Mouse (Mus musculus): ENCODE results near the gene Neurl1b. TPM values are rescaled to one million over a fixed set of nuclear protein-coding genes. Genes with fewer than 3 reads are reported as not detected.
A peak's percentile ranks its signal among the peaks of the same experiment; 100 is the strongest.

Neurl1b gene
- polyA plus RNA-seq, 1 experiment, result 7.9 TPM

DNA sequence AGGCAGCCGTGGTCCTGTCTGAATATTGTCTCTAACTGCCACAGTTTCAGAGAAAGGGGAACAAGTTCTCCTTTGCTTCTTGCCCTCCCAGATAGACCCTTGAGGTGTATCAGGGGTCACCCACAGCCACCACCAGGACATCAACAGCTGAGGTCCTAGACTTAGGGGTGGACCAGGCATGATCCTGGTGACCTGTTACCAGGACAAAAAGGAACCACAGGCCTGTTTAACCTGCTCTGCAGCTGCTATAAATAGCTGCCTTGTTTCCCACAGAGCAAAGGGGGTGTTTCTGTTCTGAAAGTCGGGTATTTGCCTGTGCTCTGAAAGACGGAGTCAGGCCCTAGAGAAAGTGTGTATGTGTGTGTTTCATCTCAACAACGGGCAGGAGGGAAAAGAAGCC lies 29.2 kb downstream of the Neurl1b start:
- WGBS, result 63% methylated on average over 4 of the region's 4 CpGs
- Histone ChIP-seq H3K27me3 (ENCODE audit: control insufficient read depth, insufficient read depth, low read length) (no peaks in the 10 kb centered on the region), H3K4me1 (ENCODE audit: control insufficient read depth, insufficient read depth, insufficient read length) (no peaks in the 10 kb centered on the region), H3K4me3 (ENCODE audit: extremely low read depth, insufficient read depth, insufficient read length) (no peak overlapping the region), H3K27ac (ENCODE audit: insufficient read depth, low read length) (no peak overlapping the region), H3K36me3 (ENCODE audit: control insufficient read depth, insufficient read depth, low read length) (no peaks in the 10 kb centered on the region)
- no peak for TF ChIP-seq CTCF (IDR thresholded peaks at IDR 0.05; ENCODE audit: extremely low read depth, insufficient read depth, insufficient read length, insufficient replicate concordance)
- TF ChIP-seq POLR2A (IDR thresholded peaks at IDR 0.05; ENCODE audit: low read depth, low read length), result no peak
- no peak for DNase-seq (ENCODE audit: low read depth in 1 of 2, low spot score in 2 of 2)

DNA sequence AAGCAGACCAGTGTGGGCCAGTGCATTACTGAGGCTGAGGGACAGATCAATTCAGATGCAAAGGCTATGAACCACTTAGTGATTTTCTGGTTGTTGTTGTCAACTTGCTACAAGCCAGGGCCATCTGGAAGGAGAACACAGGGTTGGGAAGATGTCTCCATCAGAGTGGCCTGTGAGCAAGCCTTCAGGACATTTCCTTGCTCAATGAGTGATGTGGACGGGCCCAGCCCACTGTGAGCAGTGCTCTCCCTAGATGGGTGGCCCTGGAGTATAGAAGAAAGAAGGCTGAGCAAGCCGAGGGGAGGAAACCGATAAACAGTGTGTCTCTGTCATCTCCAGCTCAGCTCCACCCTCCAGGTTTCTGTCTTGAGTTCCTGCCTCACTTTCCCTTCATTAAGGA lies 34.8 kb downstream of the Neurl1b start:
- 81% methylated on average over 3 of the region's 3 CpGs for WGBS
- Histone ChIP-seq H3K36me3 (ENCODE audit: control insufficient read depth, insufficient read depth, low read length) (no peaks in the 10 kb centered on the region), H3K27me3 (ENCODE audit: control insufficient read depth, insufficient read depth, low read length) (no peaks in the 10 kb centered on the region)

GRCm38 (mm10) chr17:26451651-26452295 lies 37.1 kb downstream of the Neurl1b start:
- peak; percentile 17 to 27 for DNase-seq (ENCODE audit: low read depth in 1 of 2, low spot score in 2 of 2)
- Histone ChIP-seq H3K4me1 (ENCODE audit: control insufficient read depth, insufficient read depth, insufficient read length) (no peaks in the 10 kb centered on the region), H3K27me3 (ENCODE audit: control insufficient read depth, insufficient read depth, low read length) (no peaks in the 10 kb centered on the region), H3K27ac (ENCODE audit: insufficient read depth, low read length) (0 out of 2 replicates have a peak overlapping the region, but pooled peaks have one; percentile 43), H3K4me3 (ENCODE audit: extremely low read depth, insufficient read depth, insufficient read length) (no peak overlapping the region), H3K36me3 (ENCODE audit: control insufficient read depth, insufficient read depth, low read length) (no peaks in the 10 kb centered on the region)
- 44% methylated on average over 8 of the region's 8 CpGs for WGBS
- TF ChIP-seq CTCF (IDR thresholded peaks at IDR 0.05; ENCODE audit: extremely low read depth, insufficient read depth, insufficient read length, insufficient replicate concordance), result no peak
- no peak for TF ChIP-seq POLR2A (IDR thresholded peaks at IDR 0.05; ENCODE audit: low read depth, low read length)

More for the DNA sequence above, 34.8 kb downstream of the Neurl1b start:
- Histone ChIP-seq H3K4me1 (ENCODE audit: control insufficient read depth, insufficient read depth, insufficient read length) (no peaks in the 10 kb centered on the region), H3K4me3 (ENCODE audit: extremely low read depth, insufficient read depth, insufficient read length) (no peak overlapping the region), H3K27ac (ENCODE audit: insufficient read depth, low read length) (no peak overlapping the region)
- TF ChIP-seq CTCF (IDR thresholded peaks at IDR 0.05; ENCODE audit: extremely low read depth, insufficient read depth, insufficient read length, insufficient replicate concordance), result no peak
- TF ChIP-seq POLR2A (IDR thresholded peaks at IDR 0.05; ENCODE audit: low read depth, low read length), result no peak
- no peak for DNase-seq (ENCODE audit: low read depth in 1 of 2, low spot score in 2 of 2)

- Histone ChIP-seq H3K36me3 (ENCODE audit: control insufficient read depth, insufficient read depth, low read length) (no peaks in the 10 kb centered on the region), H3K27ac (ENCODE audit: insufficient read depth, low read length) (peak overlapping the region; percentile 43; the same call in 1 of the 2 replicates), H3K4me3 (ENCODE audit: extremely low read depth, insufficient read depth, insufficient read length) (no peak overlapping the region), H3K27me3 (ENCODE audit: control insufficient read depth, insufficient read depth, low read length) (no peaks in the 10 kb centered on the region), H3K4me1 (ENCODE audit: control insufficient read depth, insufficient read depth, insufficient read length) (no peaks in the 10 kb centered on the region)
- no peak for DNase-seq (ENCODE audit: low read depth in 1 of 2, low spot score in 2 of 2)
- WGBS, result 58% methylated on average over 5 of the region's 5 CpGs
- peak; percentile 17; the same call in 1 of the 2 replicates for TF ChIP-seq CTCF (IDR thresholded peaks at IDR 0.05; ENCODE audit: extremely low read depth, insufficient read depth, insufficient read length, insufficient replicate concordance)
- no peak for TF ChIP-seq POLR2A (IDR thresholded peaks at IDR 0.05; ENCODE audit: low read depth, low read length)
Observed at GRCm38 (mm10) chr17:26452371-26452972, 37.8 kb downstream of the Neurl1b start.

- no peaks in the 10 kb centered on the region for H3K4me1 ChIP-seq (ENCODE audit: control insufficient read depth, insufficient read depth, insufficient read length)
- no peaks in the 10 kb centered on the region for H3K27me3 ChIP-seq (ENCODE audit: control insufficient read depth, insufficient read depth, low read length)
- no peaks in the 10 kb centered on the region for H3K36me3 ChIP-seq (ENCODE audit: control insufficient read depth, insufficient read depth, low read length)
- no peak overlapping the region for H3K4me3 ChIP-seq (ENCODE audit: extremely low read depth, insufficient read depth, insufficient read length)
- TF ChIP-seq CTCF (IDR thresholded peaks at IDR 0.05; ENCODE audit: extremely low read depth, insufficient read depth, insufficient read length, insufficient replicate concordance) (no peak), POLR2A (IDR thresholded peaks at IDR 0.05; ENCODE audit: low read depth, low read length) (no peak)
- H3K27ac ChIP-seq (ENCODE audit: insufficient read depth, low read length), result no peak overlapping the region
- no peak for DNase-seq (ENCODE audit: low read depth in 1 of 2, low spot score in 2 of 2)
Observed at GRCm38 (mm10) chr17:26457506-26457905, 42.9 kb downstream of the Neurl1b start.

DNA sequence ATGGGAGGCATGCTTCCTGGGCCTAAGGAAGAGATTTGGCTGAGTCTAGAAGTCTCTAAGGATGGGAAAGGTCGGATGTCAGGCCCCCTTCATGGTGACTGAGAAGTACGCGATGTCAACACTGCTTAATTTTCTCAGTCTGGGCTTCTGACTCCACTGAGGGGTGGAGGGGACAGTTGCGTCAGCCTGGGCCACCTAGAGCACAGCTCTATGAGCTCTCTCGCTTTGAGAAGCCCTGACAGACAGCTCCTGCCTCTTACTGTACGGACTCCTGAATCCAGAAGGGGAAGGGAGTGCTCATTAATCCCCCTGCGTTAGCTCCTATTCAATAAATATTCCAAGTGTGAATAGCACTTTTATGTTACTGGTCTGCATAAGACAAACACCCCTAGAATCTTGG lies 43.4 kb downstream of the Neurl1b start:
- Histone ChIP-seq H3K4me3 (ENCODE audit: extremely low read depth, insufficient read depth, insufficient read length) (no peak overlapping the region), H3K27ac (ENCODE audit: insufficient read depth, low read length) (no peak overlapping the region), H3K36me3 (ENCODE audit: control insufficient read depth, insufficient read depth, low read length) (no peaks in the 10 kb centered on the region), H3K4me1 (ENCODE audit: control insufficient read depth, insufficient read depth, insufficient read length) (no peaks in the 10 kb centered on the region), H3K27me3 (ENCODE audit: control insufficient read depth, insufficient read depth, low read length) (no peaks in the 10 kb centered on the region)
- no peak for DNase-seq (ENCODE audit: low read depth in 1 of 2, low spot score in 2 of 2)
- TF ChIP-seq POLR2A (IDR thresholded peaks at IDR 0.05; ENCODE audit: low read depth, low read length) (no peak), CTCF (IDR thresholded peaks at IDR 0.05; ENCODE audit: extremely low read depth, insufficient read depth, insufficient read length, insufficient replicate concordance) (no peak)
- 78% methylated on average over 7 of the region's 7 CpGs for WGBS

DNA sequence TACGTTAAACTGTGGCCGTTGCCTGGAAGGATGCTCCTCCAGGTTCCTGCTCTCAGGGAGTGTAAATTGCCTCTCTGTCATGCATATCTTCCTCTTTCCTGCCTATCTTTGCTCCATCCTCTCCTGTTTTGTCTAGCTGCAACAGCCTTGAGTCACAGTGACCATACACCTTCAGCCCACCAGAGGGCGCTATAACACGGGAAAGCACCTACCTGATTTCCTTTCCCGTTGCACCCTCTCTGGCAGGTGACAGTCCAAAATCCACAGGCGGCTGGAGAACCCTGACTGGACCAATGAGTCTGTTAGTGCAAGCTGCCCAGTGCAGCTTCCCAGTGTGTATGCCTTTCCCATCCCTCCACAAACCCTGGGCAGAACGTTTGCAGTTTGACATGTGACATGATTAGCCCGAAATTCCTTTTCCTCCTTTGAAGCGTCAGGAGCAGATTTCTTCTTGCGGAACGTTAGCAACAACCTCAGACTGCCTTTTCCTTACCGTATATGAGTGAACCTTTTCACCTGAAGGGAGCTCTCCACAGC lies 48.1 kb downstream of the Neurl1b start:
- Histone ChIP-seq H3K27me3 (ENCODE audit: control insufficient read depth, insufficient read depth, low read length) (no peaks in the 10 kb centered on the region), H3K4me1 (ENCODE audit: control insufficient read depth, insufficient read depth, insufficient read length) (no peaks in the 10 kb centered on the region), H3K4me3 (ENCODE audit: extremely low read depth, insufficient read depth, insufficient read length) (no peak overlapping the region), H3K27ac (ENCODE audit: insufficient read depth, low read length) (no peak overlapping the region), H3K36me3 (ENCODE audit: control insufficient read depth, insufficient read depth, low read length) (no peaks in the 10 kb centered on the region)
- TF ChIP-seq CTCF (IDR thresholded peaks at IDR 0.05; ENCODE audit: extremely low read depth, insufficient read depth, insufficient read length, insufficient replicate concordance) (peak; percentile 76; the same call in 1 of the 2 replicates), POLR2A (IDR thresholded peaks at IDR 0.05; ENCODE audit: low read depth, low read length) (no peak)
- DNase-seq (ENCODE audit: low read depth in 1 of 2, low spot score in 2 of 2), result peak; percentile 31 to 54
- WGBS, result 38% methylated on average over 12 of the region's 12 CpGs
